Mouse (Mus musculus): ENCODE measurements around the gene Smad3. TPM values are rescaled to one million over a fixed set of nuclear protein-coding genes. Genes with fewer than 3 reads are reported as not detected.

Gene Smad3
- polyA plus RNA-seq, 1 experiment from 2014 or later, result 11.8 TPM

DNA sequence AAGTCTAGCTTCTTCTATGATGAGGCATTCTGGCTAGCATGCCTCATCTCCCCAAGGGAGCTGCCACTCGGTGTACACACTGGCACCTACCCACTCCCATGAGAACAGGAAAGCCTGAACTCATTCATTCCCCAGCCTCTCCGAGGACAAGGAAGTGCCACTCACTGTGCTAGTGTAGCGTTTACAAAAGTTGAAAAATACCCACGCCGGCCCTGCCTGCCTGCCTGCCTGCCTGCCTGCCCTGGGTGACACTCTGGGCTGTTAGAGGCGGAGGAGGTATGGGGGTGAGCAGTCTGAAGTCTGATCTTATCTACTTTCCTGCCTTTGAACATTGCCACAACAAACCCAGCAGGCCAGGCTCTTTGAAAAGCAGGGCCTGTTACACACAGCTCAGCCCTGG is 37.1 kb downstream of the Smad3 start:
- H3K9me3 ChIP-seq (ENCODE audit: low read length), result no peaks in the 10 kb centered on the region
- H3K4me1 ChIP-seq (ENCODE audit: insufficient read depth, low read depth, low read length), result peaks cover 46% of the 10 kb centered on the region
- no peak overlapping the region for H3K4me2 ChIP-seq (replicated peaks; ENCODE audit: low read depth, low read length)
- H3K36me3 ChIP-seq (ENCODE audit: insufficient read depth, low read length), result no peaks in the 10 kb centered on the region
- DNase-seq (ENCODE audit: low spot score) (peak; percentile 55), ATAC-seq (peak; percentile 12)
- TF ChIP-seq CTCF (IDR thresholded peaks at IDR 0.05), result no peak
- no peak for TF ChIP-seq EP300 (IDR thresholded peaks at IDR 0.05)
- H3K27ac ChIP-seq (ENCODE audit: low read length), result peak overlapping the region; percentile 47; the same call in 1 of the 2 replicates
- H3K9ac ChIP-seq (replicated peaks; ENCODE audit: low read depth), result no peak overlapping the region
- 20% methylated on average over 6 of the region's 6 CpGs for WGBS
- no peaks in the 10 kb centered on the region for H3K27me3 ChIP-seq (replicated peaks; ENCODE audit: insufficient read depth, low read length)
- no peak overlapping the region for H3K4me3 ChIP-seq (ENCODE audit: low read depth, low read length)

DNA sequence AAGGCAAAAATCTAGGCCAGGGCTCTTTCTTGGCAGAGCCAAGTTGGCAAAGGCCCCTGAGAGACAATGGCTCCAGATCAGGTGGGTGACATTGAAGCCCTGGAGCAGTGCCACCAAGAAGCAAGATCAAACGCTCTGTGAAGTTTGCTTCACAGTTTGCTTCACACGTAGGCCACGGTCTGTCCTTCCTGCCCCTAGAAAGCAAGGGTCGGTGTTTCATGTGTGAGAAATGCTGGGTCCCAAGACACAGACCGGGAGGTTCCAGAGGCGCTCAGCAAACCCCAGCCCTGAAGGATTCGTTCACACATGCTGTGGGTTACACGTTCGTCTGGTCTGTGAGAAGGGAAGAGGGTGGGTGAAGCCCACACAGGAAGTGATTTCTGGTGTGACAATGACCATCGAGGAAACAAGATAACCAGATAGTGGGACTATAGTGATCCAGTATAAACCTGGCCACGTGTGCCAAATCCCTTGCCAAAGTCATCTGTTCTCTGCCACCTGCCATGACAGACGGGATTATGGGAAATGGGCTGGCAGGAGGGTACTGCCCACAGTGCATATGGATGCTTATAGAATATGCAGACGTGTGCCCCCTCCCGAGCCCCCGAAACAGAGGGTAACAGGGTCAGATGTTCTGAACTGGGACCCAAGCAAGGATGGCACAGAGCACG is 37.9 kb downstream of the Smad3 start:
- TF ChIP-seq EP300 (IDR thresholded peaks at IDR 0.05) (no peak), CTCF (IDR thresholded peaks at IDR 0.05) (no peak)
- no peak overlapping the region for H3K4me3 ChIP-seq (ENCODE audit: low read depth, low read length)
- DNase-seq (ENCODE audit: low spot score) (no peak), ATAC-seq (no peak)
- no peak overlapping the region for H3K27ac ChIP-seq (ENCODE audit: low read length)
- no peaks in the 10 kb centered on the region for H3K27me3 ChIP-seq (replicated peaks; ENCODE audit: insufficient read depth, low read length)
- 51% methylated on average over 16 of the region's 16 CpGs for WGBS
- no peak overlapping the region for H3K9ac ChIP-seq (replicated peaks; ENCODE audit: low read depth)
- no peak overlapping the region for H3K4me2 ChIP-seq (replicated peaks; ENCODE audit: low read depth, low read length)
- peaks cover 52% of the 10 kb centered on the region for H3K4me1 ChIP-seq (ENCODE audit: insufficient read depth, low read depth, low read length)
- no peaks in the 10 kb centered on the region for H3K9me3 ChIP-seq (ENCODE audit: low read length)
- H3K36me3 ChIP-seq (ENCODE audit: insufficient read depth, low read length), result no peaks in the 10 kb centered on the region

GRCm38 (mm10) chr9:63718735-63719358 is 38.9 kb downstream of the Smad3 start:
- TF ChIP-seq CTCF (IDR thresholded peaks at IDR 0.05) (no peak), EP300 (IDR thresholded peaks at IDR 0.05) (no peak)
- Histone ChIP-seq H3K36me3 (ENCODE audit: insufficient read depth, low read length) (no peaks in the 10 kb centered on the region), H3K4me3 (ENCODE audit: low read depth, low read length) (no peak overlapping the region), H3K4me2 (replicated peaks; ENCODE audit: low read depth, low read length) (no peak overlapping the region), H3K9ac (replicated peaks; ENCODE audit: low read depth) (no peak overlapping the region), H3K27ac (ENCODE audit: low read length) (0 out of 2 replicates have a peak overlapping the region, but pooled peaks have one; percentile 5), H3K9me3 (ENCODE audit: low read length) (no peaks in the 10 kb centered on the region), H3K4me1 (ENCODE audit: insufficient read depth, low read depth, low read length) (peaks cover 52% of the 10 kb centered on the region), H3K27me3 (replicated peaks; ENCODE audit: insufficient read depth, low read length) (no peaks in the 10 kb centered on the region)
- peak; percentile 39 for ATAC-seq
- DNase-seq (ENCODE audit: low spot score), result peak; percentile 74
- 65% methylated on average over 9 of the region's 9 CpGs for WGBS

- Histone ChIP-seq H3K27me3 (replicated peaks; ENCODE audit: insufficient read depth, low read length) (no peaks in the 10 kb centered on the region), H3K4me1 (ENCODE audit: insufficient read depth, low read depth, low read length) (peaks cover 52% of the 10 kb centered on the region), H3K9me3 (ENCODE audit: low read length) (no peaks in the 10 kb centered on the region), H3K36me3 (ENCODE audit: insufficient read depth, low read length) (no peaks in the 10 kb centered on the region), H3K27ac (ENCODE audit: low read length) (0 out of 2 replicates have a peak overlapping the region, but pooled peaks have one; percentile 5), H3K9ac (replicated peaks; ENCODE audit: low read depth) (no peak overlapping the region), H3K4me3 (ENCODE audit: low read depth, low read length) (no peak overlapping the region), H3K4me2 (replicated peaks; ENCODE audit: low read depth, low read length) (no peak overlapping the region)
- WGBS, result 72% methylated on average over 4 of the region's 4 CpGs
- TF ChIP-seq CTCF (IDR thresholded peaks at IDR 0.05) (no peak), EP300 (IDR thresholded peaks at IDR 0.05) (no peak)
- no peak for DNase-seq (ENCODE audit: low spot score)
- no peak for ATAC-seq
Observed at GRCm38 (mm10) chr9:63718170-63718569, 39.6 kb downstream of the Smad3 start.

DNA sequence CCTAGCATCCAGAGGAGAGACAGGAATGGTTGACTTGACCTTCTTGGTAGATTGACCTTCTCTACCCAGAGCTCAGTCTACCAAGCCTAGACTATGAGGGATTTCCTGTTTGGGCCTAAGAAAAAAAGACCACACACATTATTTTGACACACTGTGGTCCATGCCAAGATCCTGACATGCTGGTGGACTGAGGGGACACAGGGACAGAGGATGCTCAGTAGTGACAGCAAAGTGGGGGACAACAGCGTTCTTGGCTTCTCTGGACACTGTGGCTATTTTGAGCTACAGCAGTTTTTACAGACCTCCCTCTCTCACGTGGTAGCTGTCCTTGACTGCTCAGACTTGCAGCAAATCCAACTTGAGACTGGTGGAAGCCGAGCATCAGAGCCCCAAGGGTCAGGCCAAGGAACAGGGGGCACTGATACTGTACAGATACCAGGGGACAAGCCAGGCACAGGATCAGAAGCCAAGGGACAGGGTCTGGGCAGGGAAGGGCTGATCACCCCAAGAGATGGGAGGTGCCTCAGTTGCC is 40.3 kb downstream of the Smad3 start:
- H3K9me3 ChIP-seq (ENCODE audit: low read length), result no peaks in the 10 kb centered on the region
- H3K27ac ChIP-seq (ENCODE audit: low read length), result 0 out of 2 replicates have a peak overlapping the region, but pooled peaks have one; percentile 52
- no peak overlapping the region for H3K4me2 ChIP-seq (replicated peaks; ENCODE audit: low read depth, low read length)
- TF ChIP-seq EP300 (IDR thresholded peaks at IDR 0.05) (no peak), CTCF (IDR thresholded peaks at IDR 0.05) (no peak)
- no peaks in the 10 kb centered on the region for H3K27me3 ChIP-seq (replicated peaks; ENCODE audit: insufficient read depth, low read length)
- DNase-seq (ENCODE audit: low spot score) (no peak), ATAC-seq (no peak)
- WGBS, result 26% methylated on average over 3 of the region's 3 CpGs
- no peak overlapping the region for H3K9ac ChIP-seq (replicated peaks; ENCODE audit: low read depth)
- peaks cover 50% of the 10 kb centered on the region for H3K4me1 ChIP-seq (ENCODE audit: insufficient read depth, low read depth, low read length)
- no peaks in the 10 kb centered on the region for H3K36me3 ChIP-seq (ENCODE audit: insufficient read depth, low read length)
- H3K4me3 ChIP-seq (ENCODE audit: low read depth, low read length), result no peak overlapping the region
